Mouse (Mus musculus) thymus, postnatal 25 days (tissue): ENCODE data around the gene Hspg2.
A peak's percentile ranks its signal among the peaks of the same experiment; 100 is the strongest.

Experiments
- DNase-seq: peaks from one replicate; pipeline ENCODE4 v3.0.0; 2022

Hspg2 gene

DNA sequence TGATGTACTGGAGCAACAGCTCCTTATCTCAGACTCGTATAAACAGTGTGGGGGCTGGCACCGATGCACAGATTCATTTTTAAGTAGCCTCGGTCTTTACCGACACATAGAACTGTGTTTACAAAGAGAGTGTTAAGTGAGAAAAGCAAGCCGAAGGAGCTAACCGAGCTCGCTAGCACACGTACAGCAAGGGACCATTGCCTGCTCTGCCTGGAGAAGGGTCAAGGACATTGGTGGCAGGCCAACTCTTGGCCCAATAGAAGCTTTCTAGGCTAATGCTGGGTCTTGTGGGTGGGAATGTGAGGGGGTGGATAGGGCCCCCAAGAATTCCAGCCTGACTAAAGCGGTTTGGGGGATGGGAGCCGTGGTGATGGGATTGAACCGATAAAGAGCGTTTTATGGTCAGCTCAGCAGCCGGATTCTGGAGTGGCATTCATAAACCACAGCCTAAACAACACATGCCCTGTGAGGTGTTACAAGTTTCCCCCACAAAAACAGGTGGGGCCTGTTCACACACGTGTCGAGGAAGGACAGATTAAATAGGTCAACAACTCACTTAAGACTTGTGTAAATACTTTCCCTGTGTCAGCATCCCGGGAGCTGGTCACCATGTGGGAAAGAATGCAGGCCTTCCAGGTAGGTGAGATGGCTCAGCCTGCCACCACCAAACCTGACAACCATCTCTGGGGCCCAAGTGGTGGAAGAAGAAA is 6.4 kb upstream of the Hspg2 start:
- DNase-seq, result no peak

DNA sequence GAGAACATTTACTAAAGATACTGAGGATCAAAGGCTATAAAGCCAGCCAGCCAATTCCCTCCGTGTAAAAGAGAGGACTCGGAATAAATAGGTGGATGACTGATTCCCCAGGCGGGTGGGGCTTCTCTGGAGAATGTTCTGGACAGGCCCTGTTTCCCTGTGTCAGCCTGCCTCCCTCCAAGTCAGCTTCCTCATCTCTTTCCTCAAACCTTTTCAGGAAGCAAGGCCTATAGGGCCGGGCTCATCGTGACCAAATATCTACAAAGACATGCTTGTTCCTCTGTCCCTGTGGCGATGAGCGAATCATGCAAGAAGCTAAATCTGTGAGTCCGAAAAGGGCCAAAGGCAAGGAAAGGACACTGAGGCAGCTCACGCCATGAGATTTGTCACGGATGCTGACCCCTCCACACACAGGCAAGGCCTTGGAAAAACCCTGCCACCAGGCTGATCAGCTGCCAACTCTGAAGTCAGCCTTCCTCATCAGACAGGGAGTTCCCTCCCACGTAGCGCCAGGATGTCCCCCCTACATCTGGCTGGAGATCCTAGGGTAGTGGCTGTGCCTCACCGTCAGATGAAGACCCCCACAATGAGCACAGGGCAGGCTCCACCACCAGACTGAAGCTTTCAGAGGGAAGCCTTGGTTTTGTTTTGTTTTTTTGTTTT is 3.3 kb upstream of the Hspg2 start:
- no peak for DNase-seq

GRCm38 (mm10) chr4:137466991-137467390 is 1.6 kb upstream of the Hspg2 start:
- DNase-seq, result no peak

- DNase-seq, result no peak
These were observed 1.0 kb upstream of the Hspg2 start for GRCm38 (mm10) chr4:137467525-137467924.

GRCm38 (mm10) chr4:137469081-137469844 is 694 bp downstream of the Hspg2 start:
- DNase-seq, result peak; percentile 7

- no peak for DNase-seq
These were observed 1.5 kb downstream of the Hspg2 start for GRCm38 (mm10) chr4:137469845-137470692.

- DNase-seq, result no peak
These were observed 2.2 kb downstream of the Hspg2 start for GRCm38 (mm10) chr4:137470701-137471317.

DNA sequence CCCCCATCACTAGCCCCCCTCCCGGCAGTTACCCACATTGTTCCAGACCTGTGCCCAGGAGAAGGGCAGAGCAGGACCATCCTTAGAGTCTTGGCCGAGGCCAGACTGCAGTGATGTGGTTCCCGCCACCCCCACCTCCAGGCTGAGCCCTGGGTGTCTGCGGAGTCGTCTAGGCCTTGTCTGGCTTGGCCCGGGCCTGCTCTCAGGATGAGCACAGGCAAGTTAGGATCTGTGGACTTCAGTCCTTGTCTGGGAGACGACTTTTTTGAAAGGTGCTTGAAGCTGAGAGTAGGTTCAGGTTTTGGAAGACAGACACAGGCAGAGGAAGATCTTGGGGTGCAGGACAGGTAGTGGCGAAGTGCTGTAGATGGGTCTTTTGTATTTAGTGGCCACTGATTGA is 2.8 kb downstream of the Hspg2 start:
- no peak for DNase-seq

- DNase-seq, result no peak
These were observed 4.7 kb downstream of the Hspg2 start for GRCm38 (mm10) chr4:137473240-137473639.

- no peak for DNase-seq
These were observed 5.3 kb downstream of the Hspg2 start for GRCm38 (mm10) chr4:137473701-137474388.

DNA sequence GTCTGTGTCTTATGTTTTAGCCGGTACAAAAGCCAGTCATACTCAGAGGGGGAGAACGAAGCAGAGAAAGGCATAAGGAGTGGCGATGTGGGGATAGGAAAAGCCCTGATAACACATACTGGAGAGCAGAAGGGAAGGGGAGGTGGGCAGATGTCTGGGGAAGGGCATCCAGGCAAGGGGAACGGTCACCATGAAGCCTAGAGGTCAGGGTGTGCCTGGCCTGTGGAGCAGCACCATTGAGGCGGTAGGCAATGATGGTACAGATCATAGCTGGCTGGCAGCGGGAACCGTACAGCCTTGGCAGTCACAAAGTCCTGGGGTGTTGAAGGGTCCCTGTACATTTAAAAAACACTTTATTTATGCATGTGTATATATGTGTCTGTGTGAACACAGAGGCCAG is 6.1 kb downstream of the Hspg2 start:
- DNase-seq, result no peak

GRCm38 (mm10) chr4:137475271-137476050 is 6.9 kb downstream of the Hspg2 start:
- DNase-seq, result no peak

DNA sequence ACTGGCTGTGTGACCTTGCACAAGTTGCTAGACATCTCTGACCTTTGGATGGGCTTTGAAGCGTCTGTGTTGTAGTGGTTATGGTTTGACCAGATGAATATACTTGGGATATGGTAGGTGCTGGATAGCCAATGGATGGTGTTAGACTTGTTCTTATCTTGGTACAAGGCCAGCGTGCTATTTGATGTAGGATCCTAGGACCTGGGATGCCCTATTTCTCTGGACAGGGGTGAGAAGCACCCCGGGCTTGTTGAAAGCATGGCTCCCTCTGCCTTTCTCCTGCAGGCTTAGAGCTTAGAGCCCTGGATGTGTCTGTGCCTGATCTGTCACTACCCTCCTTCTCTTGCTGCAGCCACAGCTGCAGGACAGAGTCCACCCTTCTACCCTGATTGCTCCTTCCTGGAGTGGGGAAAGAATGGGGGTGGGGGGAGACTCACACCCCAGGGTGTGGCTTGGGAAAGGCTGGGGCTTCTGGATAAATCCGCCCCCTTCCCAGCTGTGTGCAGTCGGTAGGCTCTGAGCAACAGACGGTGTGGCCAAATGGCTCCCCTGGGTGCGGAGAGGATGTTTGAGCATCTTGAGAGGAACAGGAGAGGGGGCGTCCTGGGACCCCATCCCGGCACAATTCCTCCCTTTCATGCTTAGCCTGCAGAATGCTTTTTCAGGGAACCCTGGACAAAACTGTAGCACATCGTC is 7.6 kb downstream of the Hspg2 start:
- no peak for DNase-seq

DNA sequence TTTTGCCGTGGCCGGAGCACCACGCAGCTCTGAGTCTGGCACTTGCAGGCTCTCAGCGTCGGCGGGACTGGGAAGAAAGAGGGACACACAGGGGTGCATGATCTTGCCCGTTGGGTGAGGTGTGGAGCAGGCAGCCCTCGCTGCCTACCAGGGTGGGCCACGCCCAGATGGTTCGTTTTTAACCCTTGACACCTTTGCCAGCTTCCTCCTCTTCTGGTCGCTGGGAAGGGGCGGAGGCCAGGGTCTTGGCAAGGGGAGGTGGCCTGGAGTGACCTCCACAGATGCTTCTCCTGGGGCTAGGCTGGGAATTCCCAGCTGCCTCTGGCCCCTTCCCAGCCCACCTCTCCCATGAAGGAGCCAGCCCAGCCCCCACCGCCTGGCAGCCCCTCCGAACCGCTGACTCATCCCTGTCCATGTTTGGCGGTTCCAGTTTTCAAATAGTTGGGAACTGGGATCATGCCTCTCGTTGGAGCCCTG is 8.2 kb downstream of the Hspg2 start:
- DNase-seq, result no peak

DNA sequence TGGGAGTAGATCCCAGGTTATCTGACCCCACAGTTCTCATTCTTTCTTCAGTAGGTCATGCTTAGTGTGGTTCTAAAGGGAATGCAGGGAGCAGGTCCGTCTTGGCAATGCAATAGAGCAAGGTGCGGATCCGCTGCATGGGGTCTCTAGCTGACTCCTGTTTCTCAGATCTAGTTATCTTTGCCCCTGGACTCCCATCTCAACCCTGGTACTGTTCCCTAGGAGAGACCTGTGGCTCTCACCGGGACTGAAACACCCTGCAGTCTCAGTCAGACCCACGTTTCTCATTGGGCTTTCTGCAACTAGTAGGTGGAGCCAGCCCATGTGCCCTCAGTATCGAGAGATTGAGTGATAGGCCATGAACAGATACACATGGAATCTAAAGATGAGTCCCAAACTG is 9.0 kb downstream of the Hspg2 start:
- no peak for DNase-seq

DNA sequence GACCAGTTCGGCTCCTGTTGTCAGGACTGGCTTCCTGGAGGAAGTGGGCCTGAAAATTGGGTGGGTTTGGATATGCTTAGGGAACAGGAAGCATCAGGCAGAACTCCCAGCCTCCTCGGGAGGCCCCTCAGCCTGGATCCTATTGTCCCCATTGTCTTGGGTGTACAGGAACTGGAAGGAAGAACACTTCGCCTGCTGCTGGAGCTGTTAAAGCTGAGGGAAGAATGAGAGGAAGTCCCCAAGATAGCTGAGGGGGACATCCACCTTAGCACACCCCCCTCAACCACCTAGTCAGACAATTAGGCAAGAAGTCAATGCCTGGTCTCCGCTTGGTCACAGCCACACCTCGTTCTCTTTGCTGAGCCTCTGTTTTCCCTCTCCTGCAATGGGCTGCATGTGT is 9.7 kb downstream of the Hspg2 start:
- DNase-seq, result no peak

GRCm38 (mm10) chr4:137479757-137480156 is 11.2 kb downstream of the Hspg2 start:
- DNase-seq, result no peak

- DNase-seq, result no peak
These were observed 11.8 kb downstream of the Hspg2 start for GRCm38 (mm10) chr4:137480191-137480992.

DNA sequence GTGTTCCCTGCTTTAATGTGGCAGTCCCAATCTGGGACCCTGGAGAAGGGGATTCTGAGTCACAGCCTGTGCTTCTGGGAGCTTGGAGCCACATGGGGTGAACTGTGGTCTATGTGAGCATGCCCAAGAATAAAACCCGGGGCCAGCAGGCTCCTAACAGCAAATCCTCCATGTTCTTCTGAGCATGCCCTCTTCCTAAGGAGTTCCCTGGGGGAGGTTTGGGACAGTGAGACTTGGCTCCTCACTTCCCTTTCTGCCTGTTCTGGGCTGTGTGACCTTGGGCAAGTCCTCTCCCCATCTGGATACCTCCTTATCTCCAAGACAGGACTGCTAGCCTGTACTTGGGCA is 12.4 kb downstream of the Hspg2 start:
- DNase-seq, result no peak
